Mouse (Mus musculus): ENCODE results near the gene Nrxn3.

DNA sequence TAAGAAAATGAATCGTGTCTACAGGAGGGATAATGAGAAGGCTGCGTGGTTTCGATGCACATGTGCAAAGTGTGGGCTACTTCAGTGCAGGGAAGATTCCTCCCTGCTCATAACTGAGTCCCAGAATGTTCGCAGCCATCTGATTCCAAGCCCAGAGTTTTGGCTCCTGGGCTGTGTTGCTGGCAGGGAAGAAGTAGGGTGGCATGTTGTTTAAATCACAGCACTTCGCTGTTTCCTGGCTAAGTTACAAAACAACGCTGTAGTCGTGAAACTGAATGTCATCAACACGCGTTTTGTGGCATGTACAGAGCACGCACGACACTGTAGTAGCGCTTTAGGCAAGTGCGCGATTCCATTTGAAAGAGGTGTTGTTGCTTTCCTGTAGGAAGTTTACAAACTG is 999.8 kb downstream of the Nrxn3 start:
- TF ChIP-seq POLR2A (IDR thresholded peaks at IDR 0.05; ENCODE audit: control insufficient read depth, extremely low read depth, insufficient read depth, low read length, poor library complexity) (no peak), CTCF (IDR thresholded peaks at IDR 0.05; ENCODE audit: borderline replicate concordance, control insufficient read depth, extremely low read depth, insufficient read depth, low read length, poor library complexity) (no peak)

Measured in thymus, adult 2 months (tissue).